Comparison of ENCODE assay signal across 16 mouse cellular contexts in genomic region chr5:104955208-104955607, GRCm38 (mm10).
"Had no signal": no experiment of that assay in that cellular context is flagged by ENCODE, and none has a peak within 500 bp of the region (broad histone marks: within the 10 kb centered on the region; RNA-seq: fewer than 3 reads in every experiment).

No protein-coding gene starts in this region.

- H3K4me3 ChIP-seq: neural tube, embryonic 13.5 days; neural tube, embryonic 15.5 days; stomach, embryonic 15.5 days had no signal

- H3K27me3 ChIP-seq: neural tube, embryonic 13.5 days; neural tube, embryonic 15.5 days; stomach, embryonic 15.5 days had no signal

- H3K9me3 ChIP-seq: neural tube, embryonic 13.5 days; neural tube, embryonic 15.5 days; stomach, embryonic 15.5 days had no signal

- H3K4me2 ChIP-seq: neural tube, embryonic 13.5 days; neural tube, embryonic 15.5 days; stomach, embryonic 15.5 days had no signal

- DNase-seq: retina, postnatal 1 day; right cerebral cortex, adult 18-20 months; right cerebral cortex, postnatal 14 days; right cerebral cortex, postnatal 25 days; right cerebral cortex, postnatal 4 days; spleen, adult 18-20 months; thymus, adult 18-20 months; thymus, adult 2 months; thymus, postnatal 14 days; thymus, postnatal 25 days; thymus, postnatal 36 days; thymus, postnatal 4 days had no signal

- H3K9ac ChIP-seq: neural tube, embryonic 13.5 days; neural tube, embryonic 15.5 days; stomach, embryonic 15.5 days had no signal

- H3K36me3 ChIP-seq: neural tube, embryonic 13.5 days; neural tube, embryonic 15.5 days; stomach, embryonic 15.5 days had no signal

- H3K4me1 ChIP-seq: neural tube, embryonic 13.5 days; neural tube, embryonic 15.5 days; stomach, embryonic 15.5 days had no signal

- H3K27ac ChIP-seq: neural tube, embryonic 13.5 days; neural tube, embryonic 15.5 days; stomach, embryonic 15.5 days; stomach, postnatal 0 days had no signal
